Mouse (Mus musculus) left cerebral cortex, adult 6 months (tissue): ENCODE data around the gene Ucn3. TPM values are rescaled to one million over a fixed set of nuclear protein-coding genes. Genes with fewer than 3 reads are reported as not detected.

Experiments
- long read RNA-seq, 2 experiments: library from polyadenylated mRNA; unstranded; transcript quantifications; one replicate each; pipeline ENCODE4 v2.0.0; 2019 to 2020
- polyA plus RNA-seq: library from polyadenylated mRNA; unstranded; fragments of <200 nt; fragmentation: Nextera tagmentation; gene quantifications from 2 replicates; pipeline ENCODE4 v1.2.3, GENCODE M21; 2021

Ucn3 gene
- 0.11 and 0.49 TPM in 2 replicates for polyA plus RNA-seq
- long read RNA-seq, experiment 1 = 0 reads
- long read RNA-seq, experiment 2 = 0 reads

DNA sequence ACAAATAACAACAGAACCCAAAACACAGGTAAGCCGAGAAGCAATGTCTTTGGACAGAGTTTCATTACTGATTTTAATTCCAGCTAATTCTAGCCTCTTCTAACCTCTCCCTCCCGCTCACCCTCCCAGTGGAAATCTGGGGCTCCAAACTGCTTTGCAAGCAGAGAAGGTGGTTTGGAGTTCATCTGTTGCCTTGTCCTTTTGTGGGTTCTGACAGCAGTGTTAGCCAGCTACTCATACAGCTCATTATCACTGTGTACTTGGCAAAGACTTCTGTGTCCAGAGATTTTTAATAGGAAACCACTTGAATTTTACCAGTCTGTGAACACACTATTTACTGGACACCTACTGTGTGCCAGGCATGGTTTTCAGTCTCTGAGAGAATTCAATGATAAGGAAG is at the start of gene Ucn3:
Gene Ucn3 (minus strand): TSS at position 101 of the 400 bp plus-strand sequence.

DNA sequence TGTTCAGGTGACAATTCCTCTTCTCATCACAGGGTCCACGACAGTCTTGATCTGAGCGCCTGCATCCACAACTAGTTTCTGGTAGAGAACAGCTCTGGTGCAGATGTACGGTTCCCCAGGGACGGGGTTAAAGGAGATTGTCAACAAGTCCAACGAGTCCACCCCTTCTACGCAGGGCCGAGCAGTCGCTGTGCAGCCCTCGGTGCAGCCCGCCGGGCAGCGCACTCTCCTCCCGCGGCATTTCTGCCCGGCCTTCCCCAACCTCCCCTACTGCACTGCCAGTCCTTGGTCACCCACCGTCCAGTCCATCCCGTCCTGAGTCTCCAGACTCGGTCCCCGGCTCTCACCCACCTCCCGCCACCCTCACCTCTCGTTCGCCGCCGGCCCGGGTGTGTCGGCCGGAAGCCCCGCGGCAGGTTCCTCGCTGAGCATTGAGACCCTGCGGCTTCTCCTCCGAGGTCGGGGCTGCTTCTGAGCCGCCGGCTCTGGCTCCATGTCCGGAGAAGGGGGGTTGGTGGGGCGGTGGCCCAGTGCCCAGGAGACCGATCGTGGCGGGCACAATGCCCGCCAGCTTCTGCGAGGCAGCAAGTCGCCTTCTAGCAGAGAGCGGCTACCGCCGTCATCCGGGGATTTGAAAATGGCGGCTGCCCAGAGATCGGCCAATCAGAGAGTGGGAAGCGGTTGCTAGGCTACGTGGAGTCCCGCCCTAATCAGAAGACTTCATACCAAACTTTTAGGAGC is 27.4 kb downstream of the Ucn3 start, which contains the start of the genes Net1 and Tubal3:
Gene Net1 (minus strand): TSS at position 650 of the 741 bp plus-strand sequence.
Gene Tubal3 (plus strand): TSS at position 704 of the 741 bp plus-strand sequence.

Other genes starting within 250 kb of the Ucn3 start
- gene Calml3, start 141.0 kb downstream of the Ucn3 start, polyA plus RNA-seq = not detected in 2 replicates
- gene Calm4, start 107.6 kb downstream of the Ucn3 start, polyA plus RNA-seq = not detected in 2 replicates
- gene Calm5, start 91.2 kb downstream of the Ucn3 start, polyA plus RNA-seq = not detected in 2 replicates
- gene Net1, start 27.1 kb downstream of the Ucn3 start, polyA plus RNA-seq = 10.7 and 12.9 TPM in 2 replicates
- gene Tubal3, start 27.1 kb downstream of the Ucn3 start, polyA plus RNA-seq = not detected in 2 replicates
- 1.2 and 1.5 TPM in 2 replicates for gene Akr1c14, start 103.7 kb upstream of the Ucn3 start, polyA plus RNA-seq
- gene Akr1c18, start 205.3 kb upstream of the Ucn3 start, polyA plus RNA-seq = 3.8 and 4.2 TPM in 2 replicates
- 0.54 and 0.64 TPM in 2 replicates for gene Akr1c13, start 245.8 kb upstream of the Ucn3 start, polyA plus RNA-seq